Mouse (Mus musculus): ENCODE data around the gene Krt36.

DNA sequence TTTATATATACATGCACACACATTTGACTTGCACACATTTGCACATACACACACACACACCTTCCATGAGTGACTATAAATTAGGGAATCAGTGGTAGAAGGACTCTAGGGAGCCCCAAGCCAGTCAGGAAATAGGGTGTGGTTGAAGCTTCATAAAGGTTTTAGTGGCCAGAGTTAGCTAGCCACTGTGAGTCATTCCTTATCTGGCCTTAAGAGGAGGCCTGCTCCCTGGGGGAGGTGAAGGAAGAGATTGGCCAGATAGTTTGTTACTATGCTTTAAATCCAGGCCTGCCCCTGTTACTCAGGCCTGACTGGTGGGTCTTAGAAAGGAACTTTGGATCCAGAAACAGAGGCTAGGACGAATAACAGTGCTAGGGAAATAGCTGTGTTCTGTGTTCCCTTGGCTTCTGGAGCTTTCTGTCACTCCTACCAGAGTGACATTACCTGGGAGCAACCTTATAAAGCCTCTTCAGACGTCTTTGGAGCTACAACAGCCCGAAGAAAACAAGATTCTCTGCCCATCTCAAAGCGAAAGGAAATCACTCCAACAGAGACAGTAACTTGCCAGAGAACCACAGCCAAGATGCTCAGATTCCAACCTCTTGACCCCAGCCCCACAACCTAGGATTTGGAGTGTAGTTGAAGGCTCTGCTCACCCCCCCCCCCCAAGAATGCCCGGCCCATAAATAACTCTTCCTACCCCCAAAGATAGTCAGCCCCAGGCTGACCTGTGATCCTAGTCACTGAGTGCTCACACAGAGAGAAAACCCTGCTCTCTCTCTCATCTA is 42.3 kb upstream of the Krt36 start:
- TF ChIP-seq CHD2 (IDR thresholded peaks at IDR 0.05; ENCODE audit: low read depth, low read length) = no peak
- no peak for TF ChIP-seq ZC3H11A (IDR thresholded peaks at IDR 0.05; ENCODE audit: borderline replicate concordance, low read depth, low read length)
- no peak for TF ChIP-seq HCFC1 (IDR thresholded peaks at IDR 0.05; ENCODE audit: borderline replicate concordance, insufficient read depth, low read length)
